Mouse (Mus musculus) limb, embryonic 14.5 days (tissue): ENCODE measurements at regions not wholly inside any gene's neighbourhood (a gene's known extent, or its start where the extent isn't known, plus 50 kb on each side); places are given as distances from the start of the nearest gene placed in this dataset.

Source experiments
- ATAC-seq: fragments of 200-750 bp; cut with Nextera tagmentation; 2 replicates; pipeline ENCODE4 v1.8.0; 2017; ENCODE audit warnings: low read depth, moderate number of reproducible peaks, moderate TSS enrichment; ENCODE audit not compliant: low FRiP score
- DNase-seq: peaks from one replicate; pipeline ENCODE4 v3.0.0-alpha.2; 2015; ENCODE audit warnings: low spot score
- H3K27ac ChIP-seq: fragments of 300-500 bp; sonication (generic); replicated peaks from 2 replicates; pipeline ENCODE4 v1.5.1; 2014; ENCODE audit warnings: low read depth, mild to moderate bottlenecking, low read length, moderate library complexity, mixed read lengths
- H3K27me3 ChIP-seq: fragments of 300-500 bp; sonication (generic); 2 replicates; pipeline ENCODE4 v1.6.1; 2014; ENCODE audit warnings: low read length, mixed read lengths; ENCODE audit not compliant: control insufficient read depth, insufficient read depth
- H3K36me3 ChIP-seq: fragments of 300-500 bp; sonication (generic); 2 replicates; pipeline ENCODE4 v1.6.1; 2014; ENCODE audit warnings: mild to moderate bottlenecking, low read length, moderate library complexity, mixed read lengths; ENCODE audit not compliant: control insufficient read depth, insufficient read depth
- H3K4me1 ChIP-seq: fragments of 300-500 bp; sonication (generic); 2 replicates; pipeline ENCODE4 v1.6.1; 2014; ENCODE audit warnings: antibody characterized with exemption, low read length, mixed read lengths; ENCODE audit not compliant: control insufficient read depth, insufficient read depth
- H3K4me2 ChIP-seq: fragments of 300-500 bp; sonication (generic); replicated peaks from 2 replicates; pipeline ENCODE4 v1.6.1; 2014; ENCODE audit warnings: low read depth, mild to moderate bottlenecking, low read length, moderate library complexity; ENCODE audit not compliant: severe bottlenecking
- H3K4me3 ChIP-seq: fragments of 300-500 bp; sonication (generic); replicated peaks from 2 replicates; pipeline ENCODE4 v1.5.1; 2014; ENCODE audit warnings: low read length
- H3K9ac ChIP-seq: fragments of 300-500 bp; sonication (generic); 2 replicates; pipeline ENCODE4 v1.6.1; 2014; ENCODE audit warnings: mild to moderate bottlenecking, low read depth, low read length, moderate library complexity; ENCODE audit not compliant: severe bottlenecking
- H3K9me3 ChIP-seq: fragments of 300-500 bp; sonication (generic); 2 replicates; pipeline ENCODE4 v1.6.1; 2016; ENCODE audit warnings: low read length; ENCODE audit not compliant: control insufficient read depth
- POLR2A ChIP-seq: fragments of 200-500 bp; IDR thresholded peaks from 2 replicates; pipeline ENCODE4 v1.8.0; 2012; ENCODE audit warnings: inconsistent platforms, mild to moderate bottlenecking, moderate library complexity, borderline replicate concordance; ENCODE audit not compliant: insufficient read depth, insufficient read length; ENCODE audit errors: extremely low read depth
- WGBS: fragments of 180-500 bp; shearing (Covaris S2); extraction: QIAGEN DNeasy Blood & Tissue Kit; methylation state at CpG from one replicate; pipeline ENCODE4 v1.1.7; 2014; 5-methylcytosine and 5-hydroxymethylcytosine counted together

- DNase-seq (no peak), ATAC-seq (no peak)
- WGBS = 91% methylated on average over 1 of the region's 1 CpGs
- Histone ChIP-seq H3K36me3 (no peaks in the 10 kb centered on the region), H3K4me2 (no peak overlapping the region), H3K27me3 (no peaks in the 10 kb centered on the region), H3K4me1 (no peaks in the 10 kb centered on the region), H3K9ac (no peak overlapping the region), H3K27ac (no peak overlapping the region), H3K9me3 (no peaks in the 10 kb centered on the region), H3K4me3 (no peak overlapping the region)
- no peak for TF ChIP-seq POLR2A
Observed at GRCm38 (mm10) chr8:34465398-34465797, 353.9 kb upstream of the Gm10131 start.

- Histone ChIP-seq H3K4me2 (no peak overlapping the region), H3K4me1 (no peaks in the 10 kb centered on the region), H3K4me3 (no peak overlapping the region), H3K36me3 (no peaks in the 10 kb centered on the region), H3K27ac (no peak overlapping the region), H3K27me3 (no peaks in the 10 kb centered on the region), H3K9ac (no peak overlapping the region), H3K9me3 (no peaks in the 10 kb centered on the region)
- no peak for TF ChIP-seq POLR2A
- ATAC-seq (no peak), DNase-seq (no peak)
- WGBS = 69% methylated on average over 5 of the region's 5 CpGs
Observed at GRCm38 (mm10) chr8:34462262-34462661, 350.7 kb upstream of the Gm10131 start.

- Histone ChIP-seq H3K9me3 (no peaks in the 10 kb centered on the region), H3K27ac (no peak overlapping the region), H3K9ac (no peak overlapping the region), H3K4me3 (no peak overlapping the region), H3K4me1 (no peaks in the 10 kb centered on the region), H3K27me3 (no peaks in the 10 kb centered on the region), H3K4me2 (no peak overlapping the region), H3K36me3 (no peaks in the 10 kb centered on the region)
- WGBS = 83% methylated on average over 8 of the region's 8 CpGs
- no peak for TF ChIP-seq POLR2A
- no peak for DNase-seq
- ATAC-seq = no peak
Observed at GRCm38 (mm10) chr8:34458300-34458699, 346.8 kb upstream of the Gm10131 start.

GRCm38 (mm10) chr8:34456543-34456942 is 345.0 kb upstream of the Gm10131 start:
- Histone ChIP-seq H3K9me3 (no peaks in the 10 kb centered on the region), H3K4me2 (no peak overlapping the region), H3K36me3 (no peaks in the 10 kb centered on the region), H3K4me1 (no peaks in the 10 kb centered on the region), H3K4me3 (no peak overlapping the region), H3K9ac (no peak overlapping the region), H3K27me3 (no peaks in the 10 kb centered on the region), H3K27ac (no peak overlapping the region)
- DNase-seq = no peak
- TF ChIP-seq POLR2A = no peak
- WGBS = 70% methylated on average over 3 of the region's 3 CpGs
- ATAC-seq = no peak

- Histone ChIP-seq H3K4me1 (no peaks in the 10 kb centered on the region), H3K27me3 (no peaks in the 10 kb centered on the region), H3K27ac (no peak overlapping the region), H3K4me3 (no peak overlapping the region), H3K36me3 (no peaks in the 10 kb centered on the region), H3K9ac (no peak overlapping the region), H3K4me2 (no peak overlapping the region), H3K9me3 (no peaks in the 10 kb centered on the region)
- TF ChIP-seq POLR2A = no peak
- 82% methylated on average over 14 of the region's 14 CpGs for WGBS
- DNase-seq = no peak
- ATAC-seq = no peak
Observed at GRCm38 (mm10) chr8:34455376-34455775, 343.8 kb upstream of the Gm10131 start.

- ATAC-seq (no peak), DNase-seq (no peak)
- H3K27me3 ChIP-seq = no peaks in the 10 kb centered on the region
- H3K36me3 ChIP-seq = no peaks in the 10 kb centered on the region
- H3K9me3 ChIP-seq = no peaks in the 10 kb centered on the region
- H3K9ac ChIP-seq = no peak overlapping the region
- TF ChIP-seq POLR2A = no peak
- 70% methylated on average over 6 of the region's 6 CpGs for WGBS
- no peak overlapping the region for H3K27ac ChIP-seq
- no peak overlapping the region for H3K4me3 ChIP-seq
- H3K4me2 ChIP-seq = no peak overlapping the region
- peaks cover 8% of the 10 kb centered on the region for H3K4me1 ChIP-seq
Observed at GRCm38 (mm10) chr8:34452811-34453210, 341.3 kb upstream of the Gm10131 start.
